Mouse (Mus musculus) embryonic facial prominence, embryonic 11.5 days (tissue): ENCODE results near the gene Gm20937. TPM values are rescaled to one million over a fixed set of nuclear protein-coding genes. Genes with fewer than 3 reads are reported as not detected.
"Not testable (repeated sequence)": the region's sequence is repeated elsewhere in the genome, so short reads cannot be mapped to it uniquely, and the experiment has no call there.

Experiments used
- ATAC-seq: fragments of 200-750 bp; cut with Nextera tagmentation; replicated peaks from 2 replicates; pipeline ENCODE4 v1.8.0; 2017; ENCODE audit warnings: low read depth; ENCODE audit not compliant: insufficient number of reproducible peaks, low FRiP score, low TSS enrichment
- DNase-seq: peaks from one replicate; pipeline ENCODE4 v3.0.0-alpha.2; 2015; ENCODE audit warnings: low spot score
- H3K27ac ChIP-seq: fragments of 300-500 bp; sonication (generic); replicated peaks from 2 replicates; pipeline ENCODE4 v1.5.1; 2014; ENCODE audit warnings: mild to moderate bottlenecking, low read depth, low read length, control low read depth
- H3K27me3 ChIP-seq: fragments of 300-500 bp; sonication (generic); 2 replicates; pipeline ENCODE4 v1.6.1; 2014; ENCODE audit warnings: mild to moderate bottlenecking, low read length, moderate library complexity, mixed read lengths; ENCODE audit not compliant: control insufficient read depth, insufficient read depth
- H3K36me3 ChIP-seq: fragments of 300-500 bp; sonication (generic); replicated peaks from 2 replicates; pipeline ENCODE4 v1.6.1; 2014; ENCODE audit warnings: low read depth, mild to moderate bottlenecking, low read length, moderate library complexity, mixed read lengths; ENCODE audit not compliant: control insufficient read depth, insufficient read depth
- H3K4me1 ChIP-seq: fragments of 300-500 bp; sonication (generic); 2 replicates; pipeline ENCODE4 v1.6.1; 2014; ENCODE audit warnings: low read length, mixed read lengths; ENCODE audit not compliant: control insufficient read depth, insufficient read depth
- H3K4me2 ChIP-seq: fragments of 300-500 bp; sonication (generic); 2 replicates; pipeline ENCODE4 v1.6.1; 2014; ENCODE audit warnings: low read depth, mild to moderate bottlenecking, control low read depth, low read length, moderate library complexity
- H3K4me3 ChIP-seq: fragments of 300-500 bp; sonication (generic); 2 replicates; pipeline ENCODE4 v1.5.1; 2014; ENCODE audit warnings: low read depth, low read length, control low read depth
- H3K9ac ChIP-seq: fragments of 300-500 bp; sonication (generic); replicated peaks from 2 replicates; pipeline ENCODE4 v1.6.1; 2014; ENCODE audit warnings: mild to moderate bottlenecking, control low read depth, low read length
- H3K9me3 ChIP-seq: fragments of 300-500 bp; sonication (generic); replicated peaks from 2 replicates; pipeline ENCODE4 v1.6.1; 2016; ENCODE audit warnings: mild to moderate bottlenecking, low read length, inconsistent platforms, mixed read lengths; ENCODE audit not compliant: control insufficient read depth
- WGBS: fragments of 180-500 bp; shearing (Covaris S2); extraction: QIAGEN DNeasy Blood & Tissue Kit; methylation state at CpG from one replicate; pipeline ENCODE4 v1.1.7; 2014; 5-methylcytosine and 5-hydroxymethylcytosine counted together
- polyA plus RNA-seq: library from polyadenylated mRNA; unstranded; fragments of >200 nt; fragmentation: Nextera tagmentation; extraction: Ambion mirVana; gene quantifications from 2 replicates; pipeline ENCODE4 v1.2.1, GENCODE M21; 2014

Gm20937 gene
- not detected in 2 replicates for polyA plus RNA-seq

GRCm38 (mm10) chrY:68294798-68295197 lies at the start of gene Gm20937:
Gene Gm20937 (minus strand): TSS chrY:68294898.
- H3K4me1 ChIP-seq, H3K4me3 ChIP-seq, H3K36me3 ChIP-seq, H3K4me2 ChIP-seq, H3K27me3 ChIP-seq, H3K9ac ChIP-seq, H3K27ac ChIP-seq, H3K9me3 ChIP-seq, ATAC-seq, DNase-seq: not testable (repeated sequence)
- no CpG with 5 or more reads among the region's 6 CpGs for WGBS

Other genes starting within 250 kb of the Gm20937 start
- gene Gm20816, start 243.1 kb upstream of the Gm20937 start, polyA plus RNA-seq = not detected in 2 replicates